Mouse (Mus musculus) hindbrain, embryonic 14.5 days (tissue): ENCODE results near the gene Snrnp70. TPM values are rescaled to one million over a fixed set of nuclear protein-coding genes. Genes with fewer than 3 reads are reported as not detected.

Experiments
- ATAC-seq: fragments of 200-750 bp; cut with Nextera tagmentation; 2 replicates; pipeline ENCODE4 v1.8.0; 2017; ENCODE audit warnings: moderate number of reproducible peaks, mild to moderate bottlenecking, moderate TSS enrichment, moderate library complexity; ENCODE audit not compliant: low FRiP score
- DNase-seq: peaks from one replicate; pipeline ENCODE4 v3.0.0-alpha.2; 2015; ENCODE audit warnings: low spot score
- H3K27ac ChIP-seq: fragments of 300-500 bp; sonication (generic); 2 replicates; pipeline ENCODE4 v1.5.1; 2014; ENCODE audit warnings: mild to moderate bottlenecking, moderate library complexity
- H3K27me3 ChIP-seq: fragments of 300-500 bp; sonication (generic); 2 replicates; pipeline ENCODE4 v1.6.1; 2014; ENCODE audit warnings: mild to moderate bottlenecking, low read length, mixed read lengths; ENCODE audit not compliant: control insufficient read depth, insufficient read depth
- H3K36me3 ChIP-seq: fragments of 300-500 bp; sonication (generic); replicated peaks from 2 replicates; pipeline ENCODE4 v1.6.1; 2014; ENCODE audit not compliant: control insufficient read depth, insufficient read depth
- H3K4me1 ChIP-seq: fragments of 300-500 bp; sonication (generic); replicated peaks from 2 replicates; pipeline ENCODE4 v1.6.1; 2014; ENCODE audit warnings: antibody characterized with exemption, low read length, mixed read lengths; ENCODE audit not compliant: control insufficient read depth, insufficient read depth
- H3K4me2 ChIP-seq: fragments of 300-500 bp; sonication (generic); replicated peaks from 2 replicates; pipeline ENCODE4 v1.6.1; 2014; ENCODE audit warnings: mild to moderate bottlenecking, moderate library complexity
- H3K4me3 ChIP-seq: fragments of 300-500 bp; sonication (generic); replicated peaks from 2 replicates; pipeline ENCODE4 v1.5.1; 2014; ENCODE audit warnings: mild to moderate bottlenecking, low read length
- H3K9ac ChIP-seq: fragments of 300-500 bp; sonication (generic); 2 replicates; pipeline ENCODE4 v1.6.1; 2014
- H3K9me3 ChIP-seq: fragments of 300-500 bp; sonication (generic); 2 replicates; pipeline ENCODE4 v1.6.1; 2016; ENCODE audit warnings: low read length; ENCODE audit not compliant: control insufficient read depth
- whole genome bisulfite sequencing: fragments of 180-500 bp; shearing (Covaris S2); extraction: QIAGEN DNeasy Blood & Tissue Kit; methylation state at CpG from one replicate; pipeline ENCODE4 v1.1.7; 2014; 5-methylcytosine and 5-hydroxymethylcytosine counted together
- polyA plus RNA-seq: library from polyadenylated mRNA; unstranded; fragments of >200 nt; fragmentation: Nextera tagmentation; extraction: Ambion mirVana; gene quantifications from 2 replicates; pipeline ENCODE4 v1.2.1, GENCODE M21; 2014

Snrnp70 gene
- polyA plus RNA-seq, 1 experiment from 2014 or later: 72.3 TPM

GRCm38 (mm10) chr7:45426556-45426955 lies 31.0 kb upstream of the Snrnp70 start:
- no peak overlapping the region for H3K4me2 ChIP-seq
- H3K36me3 ChIP-seq: peaks cover 97% of the 10 kb centered on the region
- H3K9ac ChIP-seq: no peak overlapping the region
- no peak overlapping the region for H3K4me3 ChIP-seq
- H3K27ac ChIP-seq: no peak overlapping the region
- ATAC-seq (no peak), DNase-seq (no peak)
- 94% methylated on average over 8 of the region's 8 CpGs for WGBS
- no peaks in the 10 kb centered on the region for H3K9me3 ChIP-seq
- 0 out of 2 replicates have a peak, but pooled peaks cover 2% of the 10 kb centered on the region for H3K27me3 ChIP-seq
- H3K4me1 ChIP-seq: no peaks in the 10 kb centered on the region

- peaks cover 61% of the 10 kb centered on the region for H3K36me3 ChIP-seq
- no peak overlapping the region for H3K9ac ChIP-seq
- ATAC-seq (no peak), DNase-seq (no peak)
- WGBS: 91% methylated on average over 14 of the region's 14 CpGs
- no peaks in the 10 kb centered on the region for H3K9me3 ChIP-seq
- H3K4me3 ChIP-seq: no peak overlapping the region
- no peak overlapping the region for H3K27ac ChIP-seq
- peaks cover 55% of the 10 kb centered on the region for H3K27me3 ChIP-seq
- H3K4me1 ChIP-seq: no peaks in the 10 kb centered on the region
- no peak overlapping the region for H3K4me2 ChIP-seq
Measured at GRCm38 (mm10) chr7:45421194-45421593, 25.7 kb upstream of the Snrnp70 start.

GRCm38 (mm10) chr7:45420615-45420919 lies 25.0 kb upstream of the Snrnp70 start, which contains the start of gene Lhb:
Lhb (plus strand) TSS chr7:45420820.
- no peak for DNase-seq
- no peaks in the 10 kb centered on the region for H3K4me1 ChIP-seq
- WGBS: 59% methylated on average over 6 of the region's 6 CpGs
- no peak within 1 kb of the TSS for H3K4me2 ChIP-seq
- no peak for ATAC-seq
- H3K27ac ChIP-seq: no peak within 1 kb of the TSS
- peaks cover 55% of the 10 kb centered on the region for H3K36me3 ChIP-seq
- H3K27me3 ChIP-seq: peaks cover 61% of the 10 kb centered on the region
- no peaks in the 10 kb centered on the region for H3K9me3 ChIP-seq
- no peak within 1 kb of the TSS for H3K4me3 ChIP-seq
- H3K9ac ChIP-seq: no peak within 1 kb of the TSS

DNA sequence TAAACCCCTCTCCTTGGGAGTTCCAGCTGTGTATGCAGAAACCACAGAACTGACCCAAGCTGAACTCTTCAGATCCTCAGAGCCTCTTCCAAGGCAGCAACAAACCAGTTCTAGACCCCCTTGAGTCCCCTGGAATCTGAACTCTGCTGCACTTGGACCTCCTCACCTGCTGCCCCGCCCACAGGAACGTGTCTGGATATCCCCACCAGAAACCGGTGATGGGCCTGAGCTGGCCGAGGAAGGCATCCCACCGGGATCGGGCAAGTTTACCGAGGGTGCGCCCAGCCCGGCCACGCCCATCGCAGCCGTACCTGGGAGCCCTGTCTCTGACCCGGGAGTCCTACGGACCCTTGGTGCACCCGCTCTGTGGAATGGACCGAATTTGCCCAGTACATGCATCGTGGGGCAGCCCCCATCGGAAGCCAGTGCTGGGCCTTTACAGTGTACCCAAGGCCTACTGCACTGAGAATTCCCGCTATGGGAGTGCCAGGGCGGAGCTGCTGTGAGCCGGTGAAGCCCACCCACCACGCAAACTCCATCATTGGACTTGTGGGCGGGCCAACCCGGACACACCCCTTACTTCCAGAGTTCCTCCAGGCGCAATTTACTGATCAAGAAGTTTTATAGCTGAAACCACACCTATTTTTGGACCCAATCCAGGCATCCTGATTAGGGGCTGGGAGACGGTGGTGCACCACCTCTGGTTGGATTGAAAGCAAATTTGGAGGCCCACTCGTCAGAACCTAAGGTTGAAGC lies 24.5 kb upstream of the Snrnp70 start:
- H3K4me2 ChIP-seq: no peak overlapping the region
- H3K27ac ChIP-seq: no peak overlapping the region
- ATAC-seq: no peak
- WGBS: 12% methylated on average over 27 of the region's 27 CpGs
- H3K9me3 ChIP-seq: no peaks in the 10 kb centered on the region
- H3K4me1 ChIP-seq: no peaks in the 10 kb centered on the region
- no peak overlapping the region for H3K4me3 ChIP-seq
- H3K36me3 ChIP-seq: peaks cover 50% of the 10 kb centered on the region
- no peak overlapping the region for H3K9ac ChIP-seq
- no peak for DNase-seq
- H3K27me3 ChIP-seq: peaks cover 67% of the 10 kb centered on the region

DNA sequence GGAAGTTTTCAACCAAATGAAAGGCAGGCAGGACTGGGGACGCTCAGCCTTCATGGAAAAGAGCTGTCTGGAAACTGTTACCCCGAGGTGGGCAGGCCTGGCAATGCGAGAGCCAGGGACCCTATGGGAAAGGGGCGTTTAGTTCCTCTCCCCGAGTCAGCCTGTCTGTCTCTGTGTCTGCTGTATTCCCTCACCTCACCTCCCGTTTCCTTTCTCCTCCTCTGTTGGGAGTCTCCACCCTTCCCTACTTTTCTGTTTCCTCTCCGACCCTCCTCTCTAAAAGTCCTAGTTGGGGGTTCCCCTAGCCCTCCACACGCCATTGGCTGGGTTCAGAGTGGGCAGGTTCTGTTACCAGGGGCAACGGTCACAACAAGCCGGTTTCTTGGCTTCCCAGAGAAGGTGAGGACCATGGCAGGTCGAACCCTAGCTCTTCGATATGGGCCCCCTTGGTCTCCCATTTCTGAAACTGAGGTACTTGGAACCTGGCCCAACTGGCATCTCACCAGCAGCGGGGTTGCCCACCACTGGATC lies 22.5 kb upstream of the Snrnp70 start:
- Histone ChIP-seq H3K27me3 (peaks cover 87% of the 10 kb centered on the region), H3K36me3 (peaks cover 30% of the 10 kb centered on the region), H3K4me1 (peaks cover 10% of the 10 kb centered on the region), H3K27ac (no peak overlapping the region), H3K9me3 (no peaks in the 10 kb centered on the region), H3K9ac (no peak overlapping the region), H3K4me3 (no peak overlapping the region), H3K4me2 (no peak overlapping the region)
- ATAC-seq: no peak
- no peak for DNase-seq
- WGBS: 12% methylated on average over 13 of the region's 13 CpGs

- Histone ChIP-seq H3K4me2 (peak overlapping the region; percentile 10; the same call in 1 of the 2 replicates), H3K4me1 (peaks cover 10% of the 10 kb centered on the region), H3K36me3 (peaks cover 6% of the 10 kb centered on the region; the same call in 1 of the 2 replicates), H3K9me3 (no peaks in the 10 kb centered on the region), H3K27me3 (peaks cover 99% of the 10 kb centered on the region), H3K27ac (no peak overlapping the region), H3K4me3 (no peak overlapping the region), H3K9ac (no peak overlapping the region)
- ATAC-seq (no peak), DNase-seq (no peak)
- 10% methylated on average over 37 of the region's 37 CpGs for WGBS
Measured at GRCm38 (mm10) chr7:45415636-45416035, 20.1 kb upstream of the Snrnp70 start.

DNA sequence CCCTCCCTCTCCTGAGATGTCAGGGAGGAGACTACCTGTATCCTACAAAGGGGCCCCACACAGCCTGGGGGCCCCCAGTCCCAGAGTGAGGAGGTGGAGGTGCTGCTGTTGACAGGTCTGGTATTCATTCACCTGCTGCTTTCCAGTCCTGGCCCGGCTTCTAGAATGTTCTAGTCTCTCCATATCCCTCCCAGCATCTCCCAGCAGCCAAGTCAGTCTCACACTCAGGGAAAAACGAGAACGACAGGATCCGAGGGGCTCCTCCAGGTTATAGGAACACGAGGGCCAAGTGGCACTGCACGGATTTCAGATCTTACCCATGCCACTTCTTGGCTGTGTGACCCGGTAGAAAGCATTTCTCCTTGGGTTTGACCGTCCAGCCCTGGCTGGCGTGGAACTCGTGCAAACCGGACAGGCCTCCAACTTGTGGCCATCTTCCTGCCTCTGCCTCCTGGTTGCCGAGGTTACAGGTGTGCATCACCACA lies 19.2 kb upstream of the Snrnp70 start:
- ATAC-seq: no peak
- WGBS: 47% methylated on average over 12 of the region's 12 CpGs
- H3K9ac ChIP-seq: no peak overlapping the region
- H3K36me3 ChIP-seq: no peaks in the 10 kb centered on the region
- no peak overlapping the region for H3K4me2 ChIP-seq
- H3K9me3 ChIP-seq: no peaks in the 10 kb centered on the region
- DNase-seq: no peak
- no peak overlapping the region for H3K4me3 ChIP-seq
- H3K4me1 ChIP-seq: peaks cover 10% of the 10 kb centered on the region
- H3K27me3 ChIP-seq: peaks cover 99% of the 10 kb centered on the region
- no peak overlapping the region for H3K27ac ChIP-seq

DNA sequence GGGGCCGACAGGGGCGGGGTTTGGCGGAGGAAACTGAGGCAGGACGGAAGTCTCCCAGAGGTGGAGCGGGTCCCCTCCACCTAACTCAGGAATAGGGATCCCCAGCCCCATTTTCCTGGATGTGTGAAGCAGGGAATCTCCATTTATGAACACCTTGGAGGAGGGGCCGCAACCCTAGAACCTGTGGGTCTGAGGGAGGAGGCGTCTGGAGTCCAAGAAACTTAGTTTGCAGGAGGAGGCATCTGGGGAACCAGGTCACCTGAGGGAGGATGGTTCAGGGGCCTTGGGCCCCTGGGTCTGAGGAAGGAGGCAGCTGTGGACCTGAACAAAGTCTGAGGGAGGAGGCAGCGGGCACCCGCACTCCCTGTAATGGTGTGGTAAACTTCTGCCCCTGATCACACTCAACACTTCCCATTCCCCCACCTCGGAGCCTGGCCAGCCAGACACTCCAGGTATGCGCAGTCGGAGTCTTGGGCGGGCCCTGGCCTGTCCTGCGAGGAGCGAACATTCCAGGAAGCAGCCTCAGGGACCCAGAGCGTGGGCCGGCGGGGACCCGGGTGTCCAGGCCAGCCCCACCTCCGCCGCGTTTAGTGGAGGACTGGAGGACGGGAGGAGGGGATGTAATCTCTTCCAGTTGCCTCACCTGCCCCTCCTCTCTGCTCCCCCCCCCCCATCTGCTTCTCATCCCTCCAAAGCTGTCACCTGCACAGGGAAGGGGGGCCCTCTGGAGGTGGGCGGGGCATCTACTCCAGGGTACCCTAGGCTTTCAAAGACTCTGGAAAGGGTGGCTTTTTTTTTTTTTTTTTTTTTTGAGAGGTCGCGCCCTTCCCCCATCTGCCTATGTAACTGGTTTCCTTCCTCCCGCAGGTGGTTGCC lies 18.6 kb upstream of the Snrnp70 start:
- H3K9me3 ChIP-seq: no peaks in the 10 kb centered on the region
- ATAC-seq: no peak
- peak overlapping the region; percentile 69 for H3K4me2 ChIP-seq
- H3K36me3 ChIP-seq: no peaks in the 10 kb centered on the region
- peak overlapping the region; percentile 41 for H3K4me3 ChIP-seq
- 3% methylated on average over 27 of the region's 27 CpGs for WGBS
- H3K27ac ChIP-seq: no peak overlapping the region
- peaks cover 10% of the 10 kb centered on the region for H3K4me1 ChIP-seq
- peaks cover 99% of the 10 kb centered on the region for H3K27me3 ChIP-seq
- DNase-seq: no peak
- peak overlapping the region; percentile 54 for H3K9ac ChIP-seq
